Mouse (Mus musculus) CH12.LX (cell line): Measurements from ENCODE around the gene Bsdc1. TPM values are rescaled to one million over a fixed set of nuclear protein-coding genes. Genes with fewer than 3 reads are reported as not detected.

ENCODE experiments used
- DNase-seq: peaks from one replicate; pipeline ENCODE4 v3.0.0-alpha.2; 2013; ENCODE audit errors: extremely low read depth
- H3K27ac ChIP-seq: 2 replicates; pipeline ENCODE4 v1.5.1; 2012; ENCODE audit warnings: low read depth, mild to moderate bottlenecking, control low read depth, moderate library complexity; ENCODE audit not compliant: insufficient read depth
- H3K27me3 ChIP-seq: replicated peaks from 2 replicates; pipeline ENCODE3; 2012; ENCODE audit warnings: inconsistent platforms
- H3K36me3 ChIP-seq, 2 experiments: replicated peaks in 1 of 2; 2 replicates each; pipeline versions ENCODE3 to v1.6.1; 2012; ENCODE audit warnings: inconsistent platforms in 1 of 2, low read length in 1 of 2, mild to moderate bottlenecking in 1 of 2, mixed read lengths in 1 of 2, moderate library complexity in 1 of 2; ENCODE audit not compliant: control insufficient read depth in 1 of 2, insufficient read depth in 1 of 2
- H3K4me1 ChIP-seq, 2 experiments: 2 replicates each; pipeline ENCODE4 v1.6.1; 2012; ENCODE audit warnings: inconsistent platforms in 1 of 2, moderate library complexity in 1 of 2; ENCODE audit not compliant: insufficient read depth in 2 of 2, control insufficient read depth in 1 of 2
- H3K4me2 ChIP-seq: 2 replicates; pipeline ENCODE4 v1.6.1; 2012; ENCODE audit warnings: low read depth, mild to moderate bottlenecking, control low read depth; ENCODE audit not compliant: poor library complexity, insufficient read depth, severe bottlenecking
- H3K4me3 ChIP-seq, 3 experiments: fragments of 150-350 bp in 1 of 3; sonication (generic) in 1 of 3; replicated peaks in 1 of 3; 2 replicates each; pipeline versions ENCODE3 to v1.5.1; 2011 to 2012; ENCODE audit warnings: low read depth in 2 of 3, low read length in 2 of 3, mild to moderate bottlenecking in 2 of 3, moderate library complexity in 2 of 3, control low read depth in 1 of 3, improper control_type of control experiment in 1 of 3, inconsistent platforms in 1 of 3, mixed read lengths in 1 of 3; ENCODE audit not compliant: poor library complexity in 1 of 3
- H3K79me2 ChIP-seq: replicated peaks from 2 replicates; pipeline ENCODE4 v1.6.1; 2012; ENCODE audit warnings: mild to moderate bottlenecking, moderate library complexity; ENCODE audit not compliant: control insufficient read depth, poor library complexity, insufficient read depth, severe bottlenecking; ENCODE audit errors: extremely low read depth
- H3K9ac ChIP-seq: 2 replicates; pipeline ENCODE4 v1.6.1; 2012; ENCODE audit warnings: low read depth, mild to moderate bottlenecking, control low read depth, moderate library complexity; ENCODE audit not compliant: insufficient read depth
- H3K9me3 ChIP-seq: replicated peaks from 2 replicates; pipeline ENCODE3; 2012; ENCODE audit warnings: low read length, inconsistent platforms, mixed read lengths
- BHLHE40 ChIP-seq: IDR thresholded peaks from 2 replicates; pipeline ENCODE4 v1.6.1; 2011; ENCODE audit warnings: mild to moderate bottlenecking, low read depth, low read length, improper control_type of control experiment
- CHD1 ChIP-seq: IDR thresholded peaks from 2 replicates; pipeline ENCODE4 v1.6.1; 2012; ENCODE audit warnings: low read depth, low read length, improper control_type of control experiment, inconsistent platforms
- CHD2 ChIP-seq: IDR thresholded peaks from 2 replicates; pipeline ENCODE4 v1.6.1; 2011; ENCODE audit warnings: low read length, improper control_type of control experiment
- CTCF ChIP-seq, 2 experiments: IDR thresholded peaks in 1 of 2; conservative IDR thresholded peaks in 1 of 2; 2 replicates each; pipeline ENCODE4 v1.5.1; 2011 to 2012; ENCODE audit warnings: low read depth in 2 of 2, low read length in 2 of 2, improper control_type of control experiment in 1 of 2, inconsistent platforms in 1 of 2, mild to moderate bottlenecking in 1 of 2, moderate library complexity in 1 of 2
- E2F4 ChIP-seq: IDR thresholded peaks from 2 replicates; pipeline ENCODE4 v1.6.1; 2011; ENCODE audit warnings: low read depth, low read length, improper control_type of control experiment; ENCODE audit not compliant: insufficient replicate concordance
- ELF1 ChIP-seq: IDR thresholded peaks from 2 replicates; pipeline ENCODE4 v1.6.1; 2014; ENCODE audit warnings: low read depth, mild to moderate bottlenecking, inconsistent platforms, low read length, improper control_type of control experiment
- EP300 ChIP-seq: IDR thresholded peaks from 2 replicates; pipeline ENCODE4 v1.6.1; 2011; ENCODE audit warnings: low read length, improper control_type of control experiment
- ETS1 ChIP-seq: conservative IDR thresholded peaks from 2 replicates; pipeline ENCODE4 v1.6.1; 2012; ENCODE audit warnings: low read depth, mild to moderate bottlenecking, inconsistent platforms, low read length, improper control_type of control experiment, moderate library complexity
- GABPA ChIP-seq: IDR thresholded peaks from 2 replicates; pipeline ENCODE4 v1.6.1; 2012; ENCODE audit warnings: low read depth, low read length, improper control_type of control experiment, inconsistent platforms; ENCODE audit not compliant: insufficient replicate concordance
- HCFC1 ChIP-seq: IDR thresholded peaks from 2 replicates; pipeline ENCODE4 v1.6.1; 2012; ENCODE audit warnings: low read depth, mild to moderate bottlenecking, inconsistent platforms, low read length, improper control_type of control experiment
- IRF4 ChIP-seq: IDR thresholded peaks from 2 replicates; pipeline ENCODE4 v1.6.1; 2014; ENCODE audit warnings: low read depth, mild to moderate bottlenecking, inconsistent platforms, low read length, improper control_type of control experiment
- JUN ChIP-seq: IDR thresholded peaks from 2 replicates; pipeline ENCODE4 v1.6.1; 2011; ENCODE audit warnings: low read depth, mild to moderate bottlenecking, low read length, improper control_type of control experiment, moderate library complexity; ENCODE audit not compliant: insufficient read depth
- JUND ChIP-seq: conservative IDR thresholded peaks from 2 replicates; pipeline ENCODE4 v1.6.1; 2011; ENCODE audit warnings: low read depth, low read length, improper control_type of control experiment
- KAT2A ChIP-seq: IDR thresholded peaks from 2 replicates; pipeline ENCODE4 v1.6.1; 2012; ENCODE audit warnings: low read length, improper control_type of control experiment, inconsistent platforms; ENCODE audit not compliant: insufficient replicate concordance
- MAFK ChIP-seq: IDR thresholded peaks from 2 replicates; pipeline ENCODE4 v1.6.1; 2011; ENCODE audit warnings: low read length, improper control_type of control experiment; ENCODE audit not compliant: insufficient replicate concordance
- MAX ChIP-seq: IDR thresholded peaks from 2 replicates; pipeline ENCODE4 v1.6.1; 2011; ENCODE audit warnings: low read length, improper control_type of control experiment
- MAZ ChIP-seq: IDR thresholded peaks from 2 replicates; pipeline ENCODE4 v1.6.1; 2012; ENCODE audit warnings: low read depth, mild to moderate bottlenecking, inconsistent platforms, low read length, improper control_type of control experiment, moderate library complexity
- MEF2A ChIP-seq: IDR thresholded peaks from 2 replicates; pipeline ENCODE4 v1.6.1; 2014; ENCODE audit warnings: low read depth, mild to moderate bottlenecking, inconsistent platforms, low read length, improper control_type of control experiment, borderline replicate concordance
- MXI1 ChIP-seq: IDR thresholded peaks from 2 replicates; pipeline ENCODE4 v1.6.1; 2011; ENCODE audit warnings: mild to moderate bottlenecking, low read depth, low read length, improper control_type of control experiment
- MYC ChIP-seq: IDR thresholded peaks from 2 replicates; pipeline ENCODE4 v1.6.1; 2011; ENCODE audit warnings: low read depth, mild to moderate bottlenecking, improper control_type of control experiment, low read length
- NELFE ChIP-seq: IDR thresholded peaks from 2 replicates; pipeline ENCODE4 v1.6.1; 2011; ENCODE audit warnings: low read depth, low read length, improper control_type of control experiment
- NRF1 ChIP-seq: IDR thresholded peaks from 2 replicates; pipeline ENCODE4 v1.6.1; 2014; ENCODE audit warnings: low read depth, mild to moderate bottlenecking, inconsistent platforms, low read length, improper control_type of control experiment, moderate library complexity
- PAX5 ChIP-seq: IDR thresholded peaks from 2 replicates; pipeline ENCODE4 v1.6.1; 2012; ENCODE audit warnings: low read length, inconsistent platforms, mixed read lengths
- POLR2A ChIP-seq: IDR thresholded peaks from 2 replicates; pipeline ENCODE4 v1.6.1; 2011; ENCODE audit warnings: low read depth, mild to moderate bottlenecking, improper control_type of control experiment, low read length
- POLR2AphosphoS2 ChIP-seq: IDR thresholded peaks from 2 replicates; pipeline ENCODE4 v1.6.1; 2011; ENCODE audit warnings: low read depth, low read length, improper control_type of control experiment
- RAD21 ChIP-seq: IDR thresholded peaks from 2 replicates; pipeline ENCODE4 v1.6.1; 2011; ENCODE audit warnings: low read depth, mild to moderate bottlenecking, low read length, improper control_type of control experiment, moderate library complexity
- RCOR1 ChIP-seq: conservative IDR thresholded peaks from 2 replicates; pipeline ENCODE4 v1.6.1; 2012; ENCODE audit warnings: low read depth, mild to moderate bottlenecking, inconsistent platforms, low read length, improper control_type of control experiment
- SIN3A ChIP-seq: IDR thresholded peaks from 2 replicates; pipeline ENCODE4 v1.6.1; 2012; ENCODE audit warnings: low read length, improper control_type of control experiment, inconsistent platforms
- SMC3 ChIP-seq: IDR thresholded peaks from 2 replicates; pipeline ENCODE4 v1.6.1; 2011; ENCODE audit warnings: low read depth, low read length, improper control_type of control experiment
- TBP ChIP-seq: conservative IDR thresholded peaks from 2 replicates; pipeline ENCODE4 v1.6.1; 2011; ENCODE audit warnings: low read depth, low read length, improper control_type of control experiment
- TCF12 ChIP-seq: IDR thresholded peaks from 2 replicates; pipeline ENCODE4 v1.6.1; 2014; ENCODE audit warnings: low read depth, mild to moderate bottlenecking, inconsistent platforms, low read length, improper control_type of control experiment
- UBTF ChIP-seq: IDR thresholded peaks from 2 replicates; pipeline ENCODE4 v1.6.1; 2012; ENCODE audit warnings: low read depth, mild to moderate bottlenecking, inconsistent platforms, low read length, improper control_type of control experiment, moderate library complexity
- USF1 ChIP-seq: IDR thresholded peaks from 2 replicates; pipeline ENCODE4 v1.6.1; 2014; ENCODE audit warnings: low read depth, mild to moderate bottlenecking, inconsistent platforms, low read length, improper control_type of control experiment
- USF2 ChIP-seq: conservative IDR thresholded peaks from 2 replicates; pipeline ENCODE4 v1.6.1; 2011; ENCODE audit warnings: low read depth, low read length, improper control_type of control experiment
- ZC3H11A ChIP-seq: IDR thresholded peaks from 2 replicates; pipeline ENCODE4 v1.6.1; 2012; ENCODE audit warnings: low read depth, mild to moderate bottlenecking, inconsistent platforms, low read length, improper control_type of control experiment
- ZKSCAN1 ChIP-seq: IDR thresholded peaks from 2 replicates; pipeline ENCODE4 v1.6.1; 2012; ENCODE audit warnings: low read depth, inconsistent platforms, low read length, improper control_type of control experiment, borderline replicate concordance
- ZMIZ1 ChIP-seq: IDR thresholded peaks from 2 replicates; pipeline ENCODE4 v1.6.1; 2012; ENCODE audit warnings: low read depth, mild to moderate bottlenecking, inconsistent platforms, low read length, improper control_type of control experiment
- ZNF384 ChIP-seq: IDR thresholded peaks from 2 replicates; pipeline ENCODE4 v1.6.1; 2012; ENCODE audit warnings: low read depth, low read length, improper control_type of control experiment, inconsistent platforms
- dilution Hi-C: fragments of 300-500 bp; cut with MboI; formaldehyde crosslinking; loops from 2 replicates; pipeline ENCODE4 v1.14.3; 2020; ENCODE audit warnings: low sequenced_read_pairs; ENCODE audit not compliant: extremely low pct_unique_long_range_greater_than_20kb, extremely low pct_ligation_motif_present
- in situ Hi-C: fragments of 300-500 bp; cut with MboI; formaldehyde crosslinking; loops from 3 replicates; pipeline ENCODE4 v1.14.3; 2019; ENCODE audit warnings: low sequenced_read_pairs, low pct_ligation_motif_present, low pct_unique_long_range_greater_than_20kb, mixed read lengths
- polyA plus RNA-seq: library from polyadenylated mRNA; unstranded; fragments of >175 nt; gene quantifications from 2 replicates; pipeline ENCODE4 v1.2.1, GENCODE M21; 2012; ENCODE audit warnings: low read depth; ENCODE audit not compliant: insufficient read length
- total RNA-seq, 2 experiments: library from RNA; depleted of rRNA; stranded (reverse); fragments of 300-350 nt in 1 of 2; fragments of >200 nt in 1 of 2; gene quantifications; 2 replicates each; pipeline ENCODE4 v1.2.3; 2012 to 2014

The Bsdc1 gene
- total and polyA plus RNA-seq, 3 experiments, result 16.1 to 20.6 (median 20.4) TPM

DNA sequence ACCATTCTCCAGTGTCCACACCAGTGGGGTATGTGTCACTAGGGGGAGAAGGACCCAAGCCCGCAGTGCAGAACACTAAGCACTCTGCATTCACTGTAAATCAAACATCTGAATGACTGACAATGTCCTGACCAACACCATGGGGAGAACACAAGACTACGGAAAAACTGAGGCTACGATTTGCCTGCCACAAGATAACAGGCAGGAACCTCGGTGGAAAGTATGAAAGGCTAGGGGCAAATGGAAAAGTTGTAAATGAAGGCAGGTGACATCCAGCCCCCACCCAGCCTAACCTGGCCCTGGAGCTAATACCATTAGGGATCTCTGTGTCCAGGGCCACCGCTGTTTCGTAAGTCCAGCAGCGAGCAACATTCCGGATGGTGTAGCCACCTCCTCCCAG lies 57.1 kb downstream of the Bsdc1 start (continued):
- no peak for TF ChIP-seq IRF4
- TF ChIP-seq UBTF, result no peak
- peak; percentile 86 for TF ChIP-seq ETS1

DNA sequence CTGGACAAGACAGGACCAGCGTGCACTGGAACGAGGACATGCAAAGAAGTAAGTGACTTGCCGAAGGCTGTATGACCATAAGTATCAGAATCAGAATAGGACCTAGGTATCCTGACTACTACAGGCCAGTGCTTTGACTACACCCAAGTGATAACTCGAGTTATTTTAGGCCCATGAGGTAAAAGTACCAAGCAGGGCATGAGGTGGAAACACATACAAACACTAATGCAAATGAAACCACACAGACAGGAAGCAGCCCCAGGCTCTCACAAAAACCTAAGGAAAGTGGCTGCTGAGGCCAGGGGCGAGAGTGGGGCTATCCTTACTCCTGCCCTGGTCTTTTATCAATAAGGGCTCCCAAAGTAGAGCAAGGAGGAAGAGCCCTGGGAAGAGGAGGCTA lies 64.0 kb downstream of the Bsdc1 start:
- peaks cover 72 to 84% of the 10 kb centered on the region in 2 experiments for H3K36me3 ChIP-seq
- H3K4me1 ChIP-seq, result peaks cover 18 to 40% of the 10 kb centered on the region in 2 experiments; a peak in 3 of 4 replicates
- in situ Hi-C loops, result no loop called here
- H3K27ac ChIP-seq, result peak overlapping the region; percentile 76
- H3K4me2 ChIP-seq, result peak overlapping the region; percentile 39
- no peak overlapping the region for H3K4me3 ChIP-seq
- no peaks in the 10 kb centered on the region for H3K9me3 ChIP-seq
- no peaks in the 10 kb centered on the region for H3K27me3 ChIP-seq
- dilution Hi-C loops, result no loop called here
- H3K9ac ChIP-seq, result no peak overlapping the region
- peak; percentile 88 for DNase-seq
- TF ChIP-seq ZMIZ1 (no peak; the same call in none of the 2 replicates), ZC3H11A (no peak), NELFE (no peak), MAFK (peak; percentile 67; the same call in 1 of the 2 replicates), MXI1 (no peak), ZNF384 (no peak), POLR2A (no peak), MAX (peak; percentile 66), CTCF (conservative IDR thresholded peaks at IDR 0.05 in 1 of 2, IDR thresholded peaks at IDR 0.05 in 1 of 2; ENCODE audit: low read depth in 2 of 2, low read length in 2 of 2) (no peak), RAD21 (no peak; the same call in 1 of the 2 replicates), JUN (peak; percentile 86), NRF1 (no peak), ELF1 (peak; percentile 82), BHLHE40 (peak; percentile 56), UBTF (no peak), ZKSCAN1 (no peak), MAZ (no peak), JUND (peak; percentile 49; the same call in 1 of the 2 replicates), MYC (peak; percentile 69), EP300 (peak; percentile 74), GABPA (no peak), HCFC1 (no peak), USF2 (no peak), USF1 (no peak), CHD2 (no peak), POLR2AphosphoS2 (no peak), TCF12 (peak; percentile 47; the same call in 1 of the 2 replicates), IRF4 (peak; percentile 64; the same call in 1 of the 2 replicates), RCOR1 (no peak), PAX5 (no peak), TBP (no peak), ETS1 (peak; percentile 83; the same call in 1 of the 2 replicates), KAT2A (no peak), E2F4 (no peak), SMC3 (no peak; the same call in none of the 2 replicates), SIN3A (no peak), MEF2A (peak; percentile 100), CHD1 (no peak)
- H3K79me2 ChIP-seq, result peaks cover 20% of the 10 kb centered on the region
